12 mouse cellular contexts compared by ENCODE assay signal in genomic region chr16:10599888-10600740, GRCm38 (mm10). TPM values are rescaled to one million over a fixed set of nuclear protein-coding genes. Genes with fewer than 3 reads are reported as not detected.
DNase-seq lines count a peak whose midpoint lies in the region; ATAC-seq and TF ChIP-seq lines count a peak whose summit lies in the region.
"Had no signal": no experiment of that assay in that cellular context is flagged by ENCODE, and none has a peak within 500 bp of the region (broad histone marks: within the 10 kb centered on the region; RNA-seq: fewer than 3 reads in every experiment).

No protein-coding gene starts in this region.

- H3K4me3 ChIP-seq in testis, adult 2 months (ENCODE audit: control insufficient read depth, low read depth, low read length): peak overlapping the region; percentile 55; the same call in 1 of the 2 replicates
- no peak overlapping the region for H3K4me3 ChIP-seq in forebrain, embryonic 13.5 days
- no peak overlapping the region for H3K4me3 ChIP-seq in hindbrain, postnatal 0 days (ENCODE audit: low read length)
- no peak overlapping the region for H3K4me3 ChIP-seq in intestine, embryonic 15.5 days (replicated peaks)
- H3K4me3 ChIP-seq: heart, embryonic 10.5 days had no signal

- peak; percentile 76 for ATAC-seq in forebrain, embryonic 13.5 days
- peak; percentile 88 for ATAC-seq in hindbrain, postnatal 0 days
- ATAC-seq in intestine, embryonic 15.5 days: no peak
- ATAC-seq: activated CD4-positive, CD25-positive, alpha-beta regulatory T cell, adult 4 months had no signal

- H3K9me3 ChIP-seq in forebrain, embryonic 13.5 days (replicated peaks): no peaks in the 10 kb centered on the region
- H3K9me3 ChIP-seq in hindbrain, postnatal 0 days (ENCODE audit: low read length): no peaks in the 10 kb centered on the region
- no peaks in the 10 kb centered on the region for H3K9me3 ChIP-seq in intestine, embryonic 15.5 days
- H3K9me3 ChIP-seq: heart, embryonic 10.5 days had no signal

- TF ChIP-seq CTCF in testis, adult 2 months (IDR thresholded peaks at IDR 0.05; ENCODE audit: control insufficient read depth, insufficient read depth, insufficient replicate concordance, low read depth, low read length): no peak
- no peak for TF ChIP-seq CTCF in hindbrain, postnatal 0 days (IDR thresholded peaks at IDR 0.05; ENCODE audit: low read depth)

- DNase-seq in testis, postnatal 14 days (ENCODE audit: low spot score): no peak
- DNase-seq in hindbrain, postnatal 0 days (ENCODE audit: low spot score): peak; percentile 63
- no peak for DNase-seq in heart, adult 18-20 months
- no peak for DNase-seq in embryo, embryonic 11 days
- DNase-seq: heart, postnatal 4 days; lung, adult 2 months had no signal

- TF ChIP-seq POLR2A in testis, adult 2 months (IDR thresholded peaks at IDR 0.05; ENCODE audit: control insufficient read depth, low read depth, low read length): no peak

- H3K9ac ChIP-seq in forebrain, embryonic 13.5 days: no peak overlapping the region
- H3K9ac ChIP-seq in hindbrain, postnatal 0 days (replicated peaks; ENCODE audit: low read length): no peak overlapping the region
- no peak overlapping the region for H3K9ac ChIP-seq in intestine, embryonic 15.5 days

- WGBS in forebrain, embryonic 13.5 days: 61% methylated on average over 5 of the region's 5 CpGs
- WGBS in hindbrain, postnatal 0 days: 52% methylated on average over 5 of the region's 5 CpGs
- 66% methylated on average over 5 of the region's 5 CpGs for WGBS in intestine, embryonic 15.5 days

- H3K4me1 ChIP-seq in testis, adult 2 months (ENCODE audit: control insufficient read depth, insufficient read depth, low read length): no peaks in the 10 kb centered on the region
- peaks cover 8% of the 10 kb centered on the region; the same call in 1 of the 2 replicates for H3K4me1 ChIP-seq in forebrain, embryonic 13.5 days
- H3K4me1 ChIP-seq in hindbrain, postnatal 0 days (ENCODE audit: insufficient read depth, low read length): peaks cover 6% of the 10 kb centered on the region; the same call in 1 of the 2 replicates
- no peaks in the 10 kb centered on the region for H3K4me1 ChIP-seq in intestine, embryonic 15.5 days (replicated peaks)

- no peak overlapping the region for H3K4me2 ChIP-seq in forebrain, embryonic 13.5 days
- no peak overlapping the region for H3K4me2 ChIP-seq in hindbrain, postnatal 0 days (ENCODE audit: low read depth, low read length)
- H3K4me2 ChIP-seq in intestine, embryonic 15.5 days (replicated peaks): no peak overlapping the region

- no peaks in the 10 kb centered on the region for H3K27me3 ChIP-seq in testis, adult 2 months (ENCODE audit: control insufficient read depth, insufficient read depth, low read length)
- no peaks in the 10 kb centered on the region for H3K27me3 ChIP-seq in forebrain, embryonic 13.5 days
- H3K27me3 ChIP-seq in hindbrain, postnatal 0 days (ENCODE audit: insufficient read depth, low read length): no peaks in the 10 kb centered on the region
- no peaks in the 10 kb centered on the region for H3K27me3 ChIP-seq in intestine, embryonic 15.5 days (replicated peaks)

- H3K27ac ChIP-seq in testis, adult 2 months (ENCODE audit: control insufficient read depth, insufficient read depth, low read depth, low read length): no peak overlapping the region
- peak overlapping the region; percentile 59 for H3K27ac ChIP-seq in forebrain, embryonic 13.5 days
- H3K27ac ChIP-seq in hindbrain, postnatal 0 days: peak overlapping the region; percentile 70
- no peak overlapping the region for H3K27ac ChIP-seq in intestine, embryonic 15.5 days
- H3K27ac ChIP-seq: heart, embryonic 10.5 days; kidney, postnatal 0 days had no signal

- H3K36me3 ChIP-seq in testis, adult 2 months (ENCODE audit: control insufficient read depth, insufficient read depth, low read length): no peaks in the 10 kb centered on the region
- peaks cover 26% of the 10 kb centered on the region for H3K36me3 ChIP-seq in forebrain, embryonic 13.5 days (ENCODE audit: poor library complexity, severe bottlenecking)
- peaks cover 12% of the 10 kb centered on the region for H3K36me3 ChIP-seq in hindbrain, postnatal 0 days (ENCODE audit: insufficient read depth, low read length)
- peaks cover 4% of the 10 kb centered on the region; the same call in 1 of the 2 replicates for H3K36me3 ChIP-seq in intestine, embryonic 15.5 days

RNA-seq across cellular contexts. Expression of gene Clec16a, which starts 55.0 kb away (rescaled TPM):
- 30.6 and 30.8 TPM in 2 replicates for polyA plus RNA-seq in testis, adult 2 months (2012; rRNA removed)
- 54.3 and 61.7 TPM in 2 replicates for polyA plus RNA-seq in forebrain, embryonic 13.5 days (2015; fragmentation: Nextera tagmentation; extraction: Ambion mirVana)
- total RNA-seq in hindbrain, postnatal 0 days (2014; rRNA removed): 62.5 and 70.1 TPM in 2 replicates
- polyA plus RNA-seq in hindbrain, postnatal 0 days (2015; fragmentation: Nextera tagmentation; extraction: Ambion mirVana): 62.8 and 67.8 TPM in 2 replicates
- polyA plus RNA-seq in intestine, embryonic 15.5 days (2015; fragmentation: Nextera tagmentation; extraction: Ambion mirVana): 26.8 and 27.2 TPM in 2 replicates
- total RNA-seq in heart, adult 18-20 months (2021): 10 to 100 TPM; 54.5 to 57.2 TPM

RNA-seq across cellular contexts. Expression of gene Dexi, which starts 57.3 kb away (rescaled TPM):
- 16.4 and 17.7 TPM in 2 replicates for polyA plus RNA-seq in testis, adult 2 months (2012; rRNA removed)
- 15.0 and 17.3 TPM in 2 replicates for polyA plus RNA-seq in forebrain, embryonic 13.5 days (2015; fragmentation: Nextera tagmentation; extraction: Ambion mirVana)
- 36.2 and 50.7 TPM in 2 replicates for total RNA-seq in hindbrain, postnatal 0 days (2014; rRNA removed)
- polyA plus RNA-seq in hindbrain, postnatal 0 days (2015; fragmentation: Nextera tagmentation; extraction: Ambion mirVana): 21.6 and 22.8 TPM in 2 replicates
- 14.1 and 14.7 TPM in 2 replicates for polyA plus RNA-seq in intestine, embryonic 15.5 days (2015; fragmentation: Nextera tagmentation; extraction: Ambion mirVana)
- total RNA-seq in heart, adult 18-20 months (2021): 10 to 100 TPM; 29.7 to 33.3 TPM

Comparison
In these comparisons a context has a peak if more than half of its experiments do, and no peak if none do; other contexts are left out.
1. H3K27ac ChIP-seq: peak in forebrain, embryonic 13.5 days (single experiment) and hindbrain, postnatal 0 days (single experiment); none in testis, adult 2 months (single experiment) and intestine, embryonic 15.5 days (single experiment).